Mouse (Mus musculus) layer of hippocampus, adult 9-10 months (tissue): ENCODE data around the gene Arhgap23.
A peak's percentile ranks its signal among the peaks of the same experiment; 100 is the strongest.

Source experiments
- DNase-seq: peaks from one replicate; pipeline ENCODE4 v3.0.0; 2022; ENCODE audit warnings: low spot score

Arhgap23 gene

GRCm38 (mm10) chr11:97508198-97508597 lies 92.9 kb downstream of the Arhgap23 start:
- DNase-seq = no peak

- no peak for DNase-seq
Observed at GRCm38 (mm10) chr11:97509058-97509457, 93.7 kb downstream of the Arhgap23 start.

GRCm38 (mm10) chr11:97509715-97510485 lies 94.6 kb downstream of the Arhgap23 start:
- no peak for DNase-seq

GRCm38 (mm10) chr11:97510966-97511660 lies 95.8 kb downstream of the Arhgap23 start:
- no peak for DNase-seq

GRCm38 (mm10) chr11:97511661-97512369 lies 96.5 kb downstream of the Arhgap23 start:
- no peak for DNase-seq

- DNase-seq = no peak
Observed at GRCm38 (mm10) chr11:97512511-97512910, 97.2 kb downstream of the Arhgap23 start.

- no peak for DNase-seq
Observed at GRCm38 (mm10) chr11:97513066-97513465, 97.7 kb downstream of the Arhgap23 start.

GRCm38 (mm10) chr11:97520541-97520940 lies 105.2 kb downstream of the Arhgap23 start:
- no peak for DNase-seq

GRCm38 (mm10) chr11:97521741-97522474 lies 106.6 kb downstream of the Arhgap23 start:
- no peak for DNase-seq

- no peak for DNase-seq
Observed at GRCm38 (mm10) chr11:97523107-97523506, 107.8 kb downstream of the Arhgap23 start.

GRCm38 (mm10) chr11:97523827-97524261 lies 108.5 kb downstream of the Arhgap23 start:
- no peak for DNase-seq

GRCm38 (mm10) chr11:97524306-97524705 lies 109.0 kb downstream of the Arhgap23 start:
- DNase-seq = no peak

GRCm38 (mm10) chr11:97525313-97525712 lies 110.0 kb downstream of the Arhgap23 start:
- no peak for DNase-seq

- DNase-seq = no peak
Observed at GRCm38 (mm10) chr11:97528282-97528808, 113.0 kb downstream of the Arhgap23 start.

- no peak for DNase-seq
Observed at GRCm38 (mm10) chr11:97530069-97530468, 114.7 kb downstream of the Arhgap23 start.

- no peak for DNase-seq
Observed at GRCm38 (mm10) chr11:97530961-97531360, 115.6 kb downstream of the Arhgap23 start.

GRCm38 (mm10) chr11:97531381-97532260 lies 116.3 kb downstream of the Arhgap23 start:
- DNase-seq = peak; percentile 49

- DNase-seq = no peak
Observed at GRCm38 (mm10) chr11:97532354-97532753, 117.0 kb downstream of the Arhgap23 start.

- DNase-seq = no peak
Observed at GRCm38 (mm10) chr11:97532950-97533582, 117.7 kb downstream of the Arhgap23 start.

- no peak for DNase-seq
Observed at GRCm38 (mm10) chr11:97533653-97534052, 118.3 kb downstream of the Arhgap23 start.
